Mouse (Mus musculus) liver, embryonic 14.5 days (tissue): ENCODE results near the gene Armc12.

ENCODE experiments used
- CTCF ChIP-seq: IDR thresholded peaks from 2 replicates; pipeline ENCODE4 v1.5.1; 2016; ENCODE audit warnings: antibody characterized with exemption, low read depth, control low read depth
- EP300 ChIP-seq: IDR thresholded peaks from 2 replicates; pipeline ENCODE4 v1.6.1; 2016; ENCODE audit warnings: antibody characterized with exemption, low read depth

DNA sequence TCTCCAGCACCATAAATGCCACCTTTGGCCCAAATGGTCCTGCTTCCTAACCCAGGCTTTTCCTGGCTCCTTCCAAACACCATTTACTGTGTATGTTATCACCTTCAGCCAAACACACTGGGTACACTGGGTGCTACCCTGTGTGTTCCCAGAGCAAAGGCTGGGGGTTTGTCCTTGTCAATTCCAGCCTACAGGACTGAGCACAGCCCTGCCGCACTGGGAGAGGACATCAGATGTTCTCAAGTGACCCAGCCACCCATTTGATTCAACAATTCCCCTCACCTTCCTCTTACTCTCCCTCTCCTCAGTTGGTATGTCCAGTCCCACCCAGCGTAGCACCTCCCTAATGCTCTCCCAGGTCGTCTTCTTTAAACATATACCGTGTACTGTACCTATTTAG, 10.0 kb upstream of the Armc12 start:
- no peak for TF ChIP-seq EP300
- no peak for TF ChIP-seq CTCF
